Mouse (Mus musculus): ENCODE measurements around the gene Anp32b.

- no peak for TF ChIP-seq CTCF (conservative IDR thresholded peaks at IDR 0.05; ENCODE audit: insufficient read depth, insufficient read length, low read depth, low read length)
- no peak for TF ChIP-seq POLR2A (IDR thresholded peaks at IDR 0.05; ENCODE audit: low read depth, low read length)
Observed at GRCm38 (mm10) chr4:46428903-46429499, 21.7 kb upstream of the Anp32b start.

All from kidney, adult 2 months (tissue).